Mouse (Mus musculus) heart, adult 8-10 months (tissue): ENCODE results near the gene Slc8a2. TPM values are rescaled to one million over a fixed set of nuclear protein-coding genes. Genes with fewer than 3 reads are reported as not detected.

Experiments used
- total RNA-seq, 4 experiments: library from RNA; stranded (reverse); gene quantifications; 2 replicates each; pipeline ENCODE4 v1.2.4; 2022

The Slc8a2 gene
- total RNA-seq, 4 experiments from 2014 or later = 0.66 to 0.84 (median 0.70) TPM

Other genes with a start within 250 kb of the Slc8a2 start
- gene Crx, start 249.9 kb upstream of the Slc8a2 start, total RNA-seq = not detected
- not detected for gene Crxos, start 247.2 kb upstream of the Slc8a2 start, total RNA-seq
- gene Selenow, start 207.4 kb upstream of the Slc8a2 start, total RNA-seq = 100 to 1,000 TPM; 183 to 219 (median 204) TPM
- gene Nop53, start 183.8 kb upstream of the Slc8a2 start, total RNA-seq = 100 to 1,000 TPM; 121 to 147 (median 136) TPM
- 10 to 100 TPM; 54.4 to 95.0 (median 82.9) TPM for gene Ehd2, start 162.3 kb upstream of the Slc8a2 start, total RNA-seq
- gene Bicra, start 81.9 kb upstream of the Slc8a2 start, total RNA-seq = 1 to 10 TPM; 5.7 to 8.6 (median 7.7) TPM
- not detected for gene Zfp541, start 68.0 kb upstream of the Slc8a2 start, total RNA-seq
- gene Napa, start 31.4 kb upstream of the Slc8a2 start, total RNA-seq = 100 to 1,000 TPM in 1 of 4 experiments, 10 to 100 TPM in 3; 76.5 to 101 (median 84.9) TPM
- gene Kptn, start 9.9 kb upstream of the Slc8a2 start, total RNA-seq = 10 to 100 TPM; 20.1 to 25.7 (median 23.5) TPM
- gene Meis3, start 45.3 kb downstream of the Slc8a2 start, total RNA-seq = 1 to 10 TPM; 4.7 to 6.1 (median 5.2) TPM
- 1 to 10 TPM; 6.6 to 9.5 (median 8.0) TPM for gene Dhx34, start 92.2 kb downstream of the Slc8a2 start, total RNA-seq
- 1 to 10 TPM; 1.0 to 1.4 (median 1.2) TPM for gene C5ar2, start 114.3 kb downstream of the Slc8a2 start, total RNA-seq
- gene C5ar1, start 129.7 kb downstream of the Slc8a2 start, total RNA-seq = 1 to 10 TPM; 4.1 to 5.5 (median 5.1) TPM
- 10 to 100 TPM; 12.3 to 18.1 (median 14.4) TPM for gene Inafm1, start 143.8 kb downstream of the Slc8a2 start, total RNA-seq
- 10 to 100 TPM; 33.2 to 48.1 (median 38.1) TPM for gene Ccdc9, start 157.0 kb downstream of the Slc8a2 start, total RNA-seq
- 1 to 10 TPM; 2.8 to 5.1 (median 4.4) TPM for gene Bbc3, start 178.6 kb downstream of the Slc8a2 start, total RNA-seq